Mouse (Mus musculus) right cerebral cortex, postnatal 10 days (tissue): ENCODE measurements around the gene Ccdc144b.

ENCODE experiments used
- DNase-seq, 2 experiments: peaks; one replicate each; pipeline ENCODE4 v3.0.0; 2021; ENCODE audit warnings: low spot score in 2 of 2

Gene Ccdc144b

DNA sequence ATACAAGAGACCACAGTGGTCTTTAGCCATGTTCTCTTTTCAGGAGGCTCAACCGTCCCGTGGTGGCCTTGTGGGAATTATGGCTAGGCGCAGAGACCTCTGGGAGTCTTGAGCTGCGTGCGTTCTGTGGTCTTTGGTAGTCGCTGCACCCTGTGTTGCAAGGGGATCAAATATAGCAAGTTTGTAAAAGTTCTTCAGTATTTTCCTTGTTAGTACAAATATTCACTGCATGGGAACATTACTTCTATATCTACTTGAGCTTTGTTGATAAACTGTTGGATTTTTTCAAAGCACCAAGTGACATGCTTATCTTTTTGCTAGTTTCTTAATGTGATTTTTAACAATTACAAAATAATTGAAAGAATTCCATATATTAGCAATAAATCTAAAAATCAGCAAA is at the start of gene Ccdc144b:
TSS of gene Ccdc144b (minus strand) at position 101 of the 400 bp plus-strand sequence.
- DNase-seq = no peak

DNA sequence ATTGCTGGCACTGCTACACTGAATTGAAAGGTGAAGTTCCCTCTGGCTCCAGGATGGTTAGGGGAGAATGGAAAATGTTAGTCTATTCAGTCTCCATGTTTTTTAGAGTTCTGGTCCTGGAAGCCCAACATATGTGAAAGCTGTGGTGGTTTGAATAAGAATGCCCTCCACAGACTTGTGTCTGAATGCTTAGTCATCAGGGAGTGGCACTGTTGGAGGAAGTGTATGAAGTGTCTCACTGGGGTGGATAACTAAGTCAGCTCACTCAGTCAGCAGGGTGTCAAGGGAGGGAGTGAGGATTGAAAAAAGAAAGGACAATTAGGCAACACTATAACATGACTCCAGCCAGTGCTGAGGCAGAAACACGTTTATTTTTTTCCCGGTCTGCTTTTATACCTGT is 42.0 kb upstream of the Ccdc144b start:
- no peak for DNase-seq

DNA sequence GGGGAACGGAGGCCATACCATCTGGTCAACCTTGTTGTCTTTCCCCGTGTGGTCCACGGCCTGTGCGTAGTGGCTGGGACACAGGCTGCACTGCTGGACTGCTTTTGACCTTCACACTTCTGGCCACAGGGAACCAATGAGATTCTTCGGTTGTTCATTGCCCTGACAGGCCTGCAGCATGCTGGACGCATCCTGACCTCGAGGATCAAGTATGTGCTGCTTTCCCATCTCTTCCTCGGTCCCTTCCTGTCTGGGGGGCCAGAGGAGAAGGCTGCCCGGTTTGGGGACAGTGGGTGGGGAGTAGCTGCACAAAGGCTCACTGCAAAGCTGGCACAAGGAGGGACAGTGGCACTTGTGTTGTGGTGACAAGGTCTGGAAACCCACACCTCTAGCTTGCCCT is 34.2 kb upstream of the Ccdc144b start:
- DNase-seq = no peak

DNA sequence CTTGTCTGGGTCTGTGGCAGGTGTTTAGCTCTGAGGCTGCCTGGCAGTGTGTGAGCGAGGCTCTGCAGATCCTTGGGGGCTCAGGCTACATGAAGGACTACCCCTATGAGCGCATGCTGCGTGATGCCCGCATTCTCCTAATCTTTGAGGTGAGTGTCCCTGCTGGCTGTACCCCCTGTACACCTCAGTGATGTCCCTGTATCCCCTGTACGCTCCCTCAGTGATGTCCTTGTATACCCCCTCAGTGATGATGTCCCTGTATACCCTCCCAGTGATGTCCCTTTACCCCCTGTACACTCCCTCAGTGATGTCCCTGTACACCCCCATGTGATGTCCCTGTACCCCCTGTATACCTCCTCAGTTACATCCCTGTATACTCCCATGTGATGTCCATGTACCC is 32.0 kb upstream of the Ccdc144b start:
- no peak for DNase-seq

DNA sequence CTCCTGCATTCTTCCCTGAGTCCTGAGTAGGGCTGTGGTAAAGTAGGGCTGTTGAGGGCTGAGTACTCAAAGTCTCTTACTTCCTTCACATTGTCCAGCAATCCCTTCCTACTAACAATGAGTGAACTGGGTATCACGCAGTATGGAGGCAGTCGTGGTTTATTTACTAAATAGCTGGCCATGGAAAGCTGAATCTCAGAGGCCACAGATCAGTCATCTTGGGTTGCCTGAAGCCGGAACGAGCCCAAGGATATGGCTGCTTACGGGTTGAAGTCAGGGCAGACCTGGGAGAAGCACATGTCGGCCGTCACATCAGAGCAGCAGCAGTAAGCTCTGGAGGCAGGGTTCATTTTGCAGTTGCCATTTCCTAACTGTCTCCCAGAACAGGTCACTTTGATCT is 30.0 kb upstream of the Ccdc144b start:
- DNase-seq = no peak

DNA sequence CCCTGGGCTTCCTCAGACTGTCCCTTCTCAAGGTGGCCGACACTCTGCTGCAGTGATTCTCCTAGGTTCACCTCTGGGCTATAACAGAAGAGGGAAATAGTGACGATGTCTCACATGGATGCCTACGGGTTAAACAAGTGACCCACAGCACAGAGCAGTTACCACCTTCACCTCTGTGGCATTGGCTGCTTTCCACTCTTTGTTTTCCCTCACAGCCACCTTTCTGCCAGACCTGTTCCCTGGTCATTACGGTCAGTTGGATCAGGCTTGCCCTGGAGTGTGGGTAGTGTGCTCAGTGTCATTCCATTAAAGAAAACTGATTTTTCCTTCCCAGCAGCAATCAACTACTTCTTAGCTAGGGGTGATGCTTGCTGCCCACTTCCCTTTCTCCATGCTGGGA is 29.5 kb upstream of the Ccdc144b start:
- DNase-seq = no peak

DNA sequence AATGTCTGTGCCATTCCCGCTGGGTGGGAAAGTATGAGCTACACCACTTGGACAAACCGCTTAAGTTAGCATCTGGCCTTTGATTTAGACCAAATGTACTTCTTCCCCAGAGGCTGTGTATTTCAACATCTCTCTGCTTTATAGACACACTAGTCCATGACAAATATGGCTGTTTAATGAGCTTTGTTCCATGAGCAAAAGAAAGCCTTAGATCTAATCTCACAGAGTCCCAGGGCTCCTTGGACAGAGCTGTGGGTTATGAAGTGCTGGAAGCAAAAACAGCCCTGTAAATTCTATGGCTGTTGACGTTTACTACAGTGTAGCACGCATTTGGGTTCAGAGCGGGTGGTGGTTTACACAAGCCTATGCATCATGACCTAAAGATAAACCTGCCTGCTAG is 27.4 kb upstream of the Ccdc144b start:
- no peak for DNase-seq

DNA sequence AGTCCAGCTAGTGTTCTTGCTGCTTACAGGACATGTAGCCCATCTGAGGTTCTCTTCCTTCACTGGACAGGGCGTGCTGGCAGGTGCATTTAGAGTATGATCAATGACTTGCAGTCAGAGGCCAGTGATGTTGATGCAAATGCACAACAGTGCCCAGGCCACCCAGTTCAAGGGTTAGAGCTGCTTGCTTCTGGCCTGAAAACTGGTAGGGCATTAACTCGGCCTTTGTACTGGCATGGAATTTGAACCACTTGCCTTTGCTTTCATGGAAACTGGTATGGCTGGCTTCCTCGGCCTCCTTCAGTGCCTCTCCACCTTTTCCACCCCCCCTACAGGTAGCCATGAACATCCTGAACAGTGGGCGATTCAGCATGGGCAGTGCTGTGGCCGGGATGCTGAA is 26.5 kb upstream of the Ccdc144b start:
- DNase-seq = no peak

DNA sequence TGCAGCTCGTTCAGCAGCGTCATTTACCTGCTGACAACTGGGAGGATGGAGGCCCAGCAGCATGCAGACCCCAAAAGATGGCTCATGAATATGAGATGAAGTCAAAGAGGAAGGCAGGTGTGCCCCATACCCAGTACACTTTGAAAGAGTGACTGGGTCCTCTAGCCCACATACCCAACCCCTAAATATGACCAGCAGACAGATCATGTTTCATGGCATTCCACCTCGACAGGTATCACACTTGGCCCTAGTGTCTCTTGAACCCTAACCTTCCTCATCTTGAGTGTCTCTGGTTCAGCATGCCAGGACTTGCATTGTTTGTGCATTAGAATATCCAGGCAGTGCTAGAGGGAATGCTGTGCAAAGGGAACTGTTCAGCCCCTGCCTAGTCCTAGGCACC is 24.0 kb upstream of the Ccdc144b start:
- no peak for DNase-seq

DNA sequence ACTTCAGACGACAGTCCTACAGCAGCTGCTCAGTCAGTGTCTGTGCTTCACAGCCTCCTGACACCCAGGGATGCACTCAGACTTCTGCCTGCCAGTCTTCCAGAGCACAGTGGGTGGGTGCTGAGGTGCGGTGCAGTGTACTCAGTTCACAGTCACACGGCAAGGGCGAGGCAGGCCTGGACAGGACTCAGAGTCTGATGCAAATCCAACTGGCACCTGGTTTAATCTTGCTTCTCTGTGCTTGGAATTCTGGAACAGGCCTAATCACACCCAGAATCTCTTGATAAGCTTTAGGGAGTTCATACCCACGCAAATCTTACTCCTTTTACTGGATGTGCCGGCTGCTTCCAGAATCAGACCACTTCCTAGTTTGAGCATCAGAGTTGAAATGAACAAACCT is 22.1 kb upstream of the Ccdc144b start:
- DNase-seq = no peak

DNA sequence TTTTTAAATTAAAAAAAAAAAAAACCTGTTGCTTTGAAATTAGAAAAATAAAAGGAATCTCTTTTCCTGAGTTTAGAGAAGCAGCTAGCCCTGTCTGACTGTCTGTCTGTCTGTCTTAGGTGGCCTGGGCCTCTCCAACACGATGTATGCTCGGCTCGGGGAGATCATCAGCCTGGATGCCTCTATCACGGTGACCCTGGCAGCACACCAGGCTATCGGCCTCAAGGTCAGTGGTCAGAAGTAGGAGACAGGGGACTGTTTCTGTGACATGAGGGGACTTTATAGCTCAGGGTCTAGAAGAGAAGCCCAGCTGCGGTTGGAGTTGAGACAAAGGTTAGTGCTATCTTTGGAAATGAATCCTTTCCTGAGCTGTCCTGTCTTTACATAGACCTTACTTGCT is 20.9 kb upstream of the Ccdc144b start:
- no peak for DNase-seq

DNA sequence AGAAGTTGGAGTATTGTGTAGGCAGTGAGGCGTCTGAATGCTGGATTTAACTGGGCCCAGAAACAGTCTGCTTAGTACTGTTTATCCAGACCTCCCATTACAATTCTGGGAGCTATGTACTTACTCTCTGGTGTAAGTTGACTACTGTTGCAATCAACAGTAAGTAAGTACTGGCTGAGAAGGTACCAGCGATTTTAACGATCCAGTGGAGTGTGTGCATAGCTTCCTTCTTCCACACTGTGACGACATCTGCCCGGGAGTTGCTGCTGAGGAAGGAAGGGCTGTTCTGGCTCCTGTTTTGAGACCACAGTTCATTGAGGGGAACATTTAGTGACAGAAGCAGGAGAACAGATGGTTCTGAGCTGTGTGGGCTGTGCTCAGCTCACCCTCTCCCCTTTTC is 17.7 kb upstream of the Ccdc144b start:
- DNase-seq = no peak

DNA sequence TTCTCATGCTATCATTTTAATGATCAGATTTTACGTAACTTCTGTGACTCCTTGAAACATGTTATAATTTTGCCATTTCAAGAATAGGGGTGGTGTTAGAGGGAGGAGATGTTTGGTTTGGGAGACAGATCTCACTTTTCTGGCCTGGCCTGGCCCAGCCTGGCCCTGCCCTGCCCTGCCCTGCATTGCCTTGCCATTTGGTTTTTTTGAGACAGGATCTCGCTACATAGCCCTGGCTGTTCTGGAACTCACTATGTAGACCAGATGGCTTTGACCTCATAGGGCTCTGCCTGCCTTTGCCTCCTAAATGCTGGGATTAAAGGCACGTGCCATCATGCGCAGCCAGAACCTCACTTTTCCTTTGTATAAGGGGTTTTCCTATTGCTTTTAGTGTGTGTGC is 17.1 kb upstream of the Ccdc144b start:
- DNase-seq = no peak

DNA sequence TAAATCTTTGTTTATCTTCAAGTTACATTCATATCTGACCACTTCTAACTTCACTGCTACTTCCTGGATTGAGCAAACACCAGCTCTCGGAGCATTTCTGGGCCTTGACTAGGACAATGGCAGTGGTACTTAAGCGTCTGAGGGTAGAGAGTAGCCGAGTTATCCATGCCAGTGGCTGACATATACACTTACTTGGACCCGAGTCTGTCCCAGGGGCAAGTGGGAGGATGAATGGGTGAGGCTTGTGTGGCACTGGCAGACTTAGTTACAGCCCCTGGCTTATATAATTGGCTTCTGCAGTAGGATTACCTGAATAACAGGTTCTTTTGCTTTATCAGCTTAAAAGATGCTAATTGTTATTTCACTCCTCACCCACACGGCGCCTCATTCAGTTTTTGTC is 14.4 kb upstream of the Ccdc144b start:
- DNase-seq = no peak

DNA sequence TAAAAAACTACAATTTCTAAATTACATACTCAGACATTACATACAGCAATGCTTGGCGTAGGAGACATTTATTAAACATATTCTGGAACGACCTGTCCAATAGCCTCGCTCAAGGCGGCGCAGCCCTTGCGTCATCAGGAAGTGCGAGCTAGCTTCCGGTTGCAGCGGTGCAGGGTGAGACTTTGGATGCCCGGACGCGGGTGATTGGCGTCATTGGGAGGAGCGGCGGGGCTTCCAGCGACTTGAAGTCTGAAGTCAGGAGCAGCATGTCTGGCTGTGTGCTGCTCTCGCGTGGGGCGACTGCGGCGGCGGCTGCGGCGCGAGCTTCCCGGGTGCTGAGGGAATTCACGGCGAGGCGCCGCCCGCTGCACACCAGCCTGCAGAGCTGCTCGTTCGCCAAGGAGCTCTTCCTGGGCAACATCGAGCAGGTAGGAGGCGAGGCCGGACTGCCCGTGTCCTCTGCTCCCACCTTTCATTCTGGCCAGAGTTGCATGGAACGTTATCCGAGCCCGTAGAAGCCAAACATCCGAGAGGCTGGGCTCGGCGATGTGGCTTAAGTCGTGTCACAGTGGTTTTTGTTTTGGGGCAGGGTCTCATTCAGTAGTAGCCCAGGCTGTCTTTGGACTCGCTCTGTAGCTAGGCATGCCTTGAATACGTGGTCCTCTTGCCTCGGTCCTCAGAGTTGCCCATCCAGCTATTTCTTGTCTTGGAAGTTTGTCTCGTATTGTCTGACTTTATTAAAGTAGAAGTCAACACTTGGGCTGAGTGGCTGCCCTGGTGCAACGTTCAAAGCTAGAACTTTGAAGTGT is 12.7 kb upstream of the Ccdc144b start, which contains the start of gene Acad9:
TSS of gene Acad9 (plus strand) at position 137 of the 809 bp plus-strand sequence.
- DNase-seq = peak; percentile 98

DNA sequence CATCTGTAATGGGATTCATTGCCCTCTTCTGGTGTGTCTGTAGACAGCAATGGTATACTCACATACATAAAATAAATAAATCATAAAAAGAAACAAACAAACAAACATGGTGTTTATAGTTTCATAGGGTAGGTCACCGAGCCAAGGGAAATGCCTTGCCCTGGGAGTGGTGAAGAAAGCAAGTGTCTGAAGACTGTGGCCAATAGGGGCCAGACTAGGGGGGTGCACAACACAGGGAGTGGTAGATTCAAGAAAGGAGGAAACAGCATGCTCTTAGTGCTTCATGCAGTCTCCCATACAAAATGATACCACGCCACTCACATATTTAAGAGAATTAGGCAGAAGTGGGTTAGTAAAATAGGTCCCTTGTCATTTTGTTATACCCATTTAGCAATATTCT is 11.8 kb upstream of the Ccdc144b start:
- DNase-seq = no peak

DNA sequence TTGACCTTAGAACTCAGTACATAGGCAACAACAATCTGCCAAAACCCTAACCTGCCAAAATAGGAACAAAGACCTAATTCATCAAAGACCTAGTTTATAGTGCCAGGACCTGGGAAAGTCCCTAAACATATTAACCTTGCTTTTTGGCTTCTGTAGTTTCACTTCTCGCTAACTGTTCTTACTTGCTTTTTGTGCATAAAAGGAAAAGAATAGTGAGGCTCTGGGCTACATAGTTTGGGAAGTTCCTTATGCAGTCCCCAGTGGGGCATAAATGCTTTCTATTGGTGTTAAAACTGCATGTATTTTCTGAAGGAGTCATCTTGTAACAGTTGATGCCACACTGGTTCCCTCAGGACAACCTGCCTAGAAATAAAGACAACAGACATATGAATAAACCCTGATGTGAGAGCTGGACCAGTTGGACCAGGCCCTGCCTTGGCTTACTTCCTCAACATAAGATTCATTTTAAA is 11.3 kb upstream of the Ccdc144b start:
- DNase-seq = no peak

DNA sequence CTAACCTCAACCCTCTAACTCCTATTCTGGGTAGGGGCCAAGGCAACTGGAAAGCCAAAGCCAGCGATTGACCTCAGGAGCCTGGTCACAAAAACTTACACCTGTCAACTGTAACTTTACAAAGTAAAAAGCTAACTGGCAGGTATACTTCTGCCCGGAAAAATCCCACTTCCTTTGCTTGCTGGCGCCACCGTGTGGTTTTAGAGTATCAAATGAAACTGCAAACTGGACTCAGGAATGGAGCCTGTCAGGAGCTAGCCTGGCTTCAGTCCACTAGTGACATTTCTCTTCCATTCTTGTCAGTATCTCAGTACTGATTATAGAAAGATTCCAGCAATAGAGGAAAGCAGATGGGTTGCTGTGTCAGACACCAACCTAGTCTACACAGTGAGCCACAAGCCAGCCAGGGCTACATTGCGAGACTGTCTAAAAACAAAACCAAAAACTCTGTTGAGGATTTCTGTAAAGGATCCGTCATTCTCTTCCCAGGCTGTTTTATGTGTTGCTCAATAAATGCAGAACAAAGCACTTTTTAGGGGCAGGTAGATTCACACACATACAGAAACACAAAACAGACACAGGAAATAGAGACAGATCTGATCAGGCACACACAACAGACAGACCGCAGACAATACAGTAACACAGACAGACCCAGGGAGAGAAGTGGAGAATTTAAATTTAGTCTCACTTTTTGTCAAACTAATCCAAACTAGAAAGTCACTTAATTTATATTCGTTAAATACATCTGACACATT is 6.9 kb upstream of the Ccdc144b start:
- peak; percentile 52 to 77 for DNase-seq

DNA sequence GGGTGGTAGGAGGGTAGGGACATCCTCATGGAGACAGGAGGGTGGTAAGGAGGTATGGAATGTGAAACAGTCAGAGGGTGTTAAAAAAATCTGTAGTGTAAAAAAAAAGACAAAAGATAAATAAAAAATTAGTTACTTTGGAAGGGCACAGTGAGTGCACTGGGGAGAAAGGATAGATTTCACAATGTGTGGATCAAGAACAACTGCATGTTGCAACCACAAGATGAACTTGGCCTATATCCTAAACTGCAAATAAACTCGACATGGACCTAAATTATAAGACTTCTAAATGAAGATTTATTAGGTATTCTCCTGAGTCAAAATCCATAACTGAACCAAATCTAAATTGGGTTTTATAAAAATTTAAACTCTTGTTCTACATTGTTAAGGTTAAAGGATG is 4.2 kb downstream of the Ccdc144b start:
- DNase-seq = no peak

DNA sequence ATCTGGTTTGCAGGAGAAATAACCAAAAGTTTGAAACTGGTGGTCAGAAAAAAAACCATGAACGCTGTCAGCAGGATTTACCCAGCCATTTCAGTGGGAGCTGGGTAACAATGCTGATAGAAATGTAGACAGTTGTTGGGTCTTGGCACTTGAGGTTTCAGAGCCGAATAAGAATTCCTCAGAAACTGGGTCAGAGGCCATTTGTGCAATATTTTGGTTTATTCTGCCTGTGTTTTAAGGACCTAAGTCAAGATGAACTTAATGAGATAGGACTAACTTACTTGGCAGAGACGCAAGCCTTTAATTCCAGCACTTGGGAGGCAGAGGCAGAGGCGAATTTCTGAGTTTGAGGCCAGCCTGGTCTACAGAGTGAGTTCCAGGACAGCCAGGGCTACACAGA is 8.3 kb downstream of the Ccdc144b start:
- DNase-seq = no peak

DNA sequence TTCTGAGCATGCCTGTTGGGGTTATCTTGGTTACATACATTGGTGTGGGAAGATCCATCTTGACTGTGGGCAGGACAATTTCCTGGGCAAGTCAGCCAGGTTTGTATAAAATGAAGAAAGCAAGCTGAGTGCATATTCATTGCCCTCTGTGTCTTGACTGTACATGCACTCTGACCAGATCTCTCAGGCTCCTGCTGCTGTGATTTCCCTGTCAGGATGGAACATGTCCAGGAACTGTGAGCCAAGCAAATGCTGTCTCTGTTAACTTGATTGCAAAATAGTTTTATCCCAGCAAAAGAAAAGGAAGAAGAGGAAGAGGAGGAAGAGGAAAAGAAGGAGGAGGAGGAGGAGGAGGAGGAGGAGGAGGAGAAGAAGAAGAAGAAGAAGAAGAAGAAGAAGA is 8.8 kb downstream of the Ccdc144b start:
- DNase-seq = no peak

DNA sequence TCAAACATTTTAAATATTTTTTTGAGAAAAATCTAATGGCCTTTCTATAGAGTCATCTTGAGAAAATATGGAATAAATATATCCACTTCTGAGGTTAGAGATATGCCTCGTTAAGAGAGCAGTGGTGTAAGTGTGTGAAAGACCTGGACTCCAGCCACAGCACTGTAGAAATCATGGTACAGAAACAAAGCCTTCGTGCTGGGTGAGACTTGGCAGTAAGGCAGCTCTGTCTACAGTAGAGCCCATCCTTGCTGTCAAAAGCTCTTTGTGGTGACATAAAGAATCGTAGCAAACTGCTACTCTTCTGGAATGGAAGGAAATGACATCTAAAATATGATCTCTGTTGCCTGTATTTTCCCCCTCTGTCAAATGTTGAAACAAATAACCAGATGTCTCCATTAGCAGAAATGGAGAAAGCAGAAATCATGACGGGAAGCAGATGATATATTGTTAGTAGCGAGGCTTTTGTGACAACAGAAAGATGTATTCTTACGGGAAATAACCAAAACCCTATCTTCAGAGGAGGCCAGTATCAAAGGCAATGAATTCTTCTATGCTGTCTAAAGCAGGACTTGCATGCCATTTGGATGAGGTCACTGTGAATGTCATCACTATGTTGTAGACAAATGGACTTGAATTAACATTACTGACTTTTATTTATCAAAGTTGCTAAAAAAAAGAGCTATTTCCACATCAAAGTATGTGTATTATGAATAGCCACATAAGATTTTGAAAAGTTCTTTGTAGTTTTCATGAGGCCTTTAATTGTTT is 21.4 kb downstream of the Ccdc144b start:
- DNase-seq = no peak
